Mouse (Mus musculus) midbrain, embryonic 14.5 days (tissue): Measurements from ENCODE around the gene Borcs7. TPM values are rescaled to one million over a fixed set of nuclear protein-coding genes. Genes with fewer than 3 reads are reported as not detected.
A peak's percentile ranks its signal among the peaks of the same experiment; 100 is the strongest.

Experiments used
- ATAC-seq: fragments of 200-750 bp; cut with Nextera tagmentation; 2 replicates; pipeline ENCODE4 v1.8.0; 2017; ENCODE audit warnings: moderate number of reproducible peaks, moderate library complexity; ENCODE audit not compliant: low FRiP score, low TSS enrichment
- DNase-seq: peaks from one replicate; pipeline ENCODE4 v3.0.0-alpha.2; 2015
- H3K27ac ChIP-seq: fragments of 300-500 bp; sonication (generic); replicated peaks from 2 replicates; pipeline ENCODE4 v1.5.1; 2014; ENCODE audit warnings: mild to moderate bottlenecking, low read depth, low read length, moderate library complexity
- H3K27me3 ChIP-seq: fragments of 300-500 bp; sonication (generic); 2 replicates; pipeline ENCODE4 v1.6.1; 2014; ENCODE audit warnings: low read length, control low read depth, mixed read lengths; ENCODE audit not compliant: control insufficient read depth, insufficient read depth
- H3K36me3 ChIP-seq: fragments of 300-500 bp; sonication (generic); 2 replicates; pipeline ENCODE4 v1.6.1; 2014; ENCODE audit warnings: low read length, control low read depth; ENCODE audit not compliant: control insufficient read depth, insufficient read depth
- H3K4me1 ChIP-seq: fragments of 300-500 bp; sonication (generic); 2 replicates; pipeline ENCODE4 v1.6.1; 2014; ENCODE audit warnings: mild to moderate bottlenecking, antibody characterized with exemption, low read length, control low read depth; ENCODE audit not compliant: control insufficient read depth, insufficient read depth
- H3K4me2 ChIP-seq: fragments of 300-500 bp; sonication (generic); 2 replicates; pipeline ENCODE4 v1.6.1; 2014; ENCODE audit warnings: mild to moderate bottlenecking, low read length, moderate library complexity
- H3K4me3 ChIP-seq: fragments of 300-500 bp; sonication (generic); replicated peaks from 2 replicates; pipeline ENCODE4 v1.5.1; 2014; ENCODE audit warnings: low read depth, low read length
- H3K9ac ChIP-seq: fragments of 300-500 bp; sonication (generic); replicated peaks from 2 replicates; pipeline ENCODE4 v1.6.1; 2014; ENCODE audit warnings: mild to moderate bottlenecking, low read length, moderate library complexity
- H3K9me3 ChIP-seq: fragments of 300-500 bp; sonication (generic); 2 replicates; pipeline ENCODE4 v1.6.1; 2016; ENCODE audit warnings: low read length, control low read depth, mixed read lengths; ENCODE audit not compliant: control insufficient read depth
- WGBS: fragments of 180-500 bp; shearing (Covaris S2); extraction: QIAGEN DNeasy Blood & Tissue Kit; methylation state at CpG from one replicate; pipeline ENCODE4 v1.1.7; 2014; 5-methylcytosine and 5-hydroxymethylcytosine counted together
- polyA plus RNA-seq: library from polyadenylated mRNA; unstranded; fragments of >200 nt; fragmentation: Nextera tagmentation; extraction: Ambion mirVana; gene quantifications from 2 replicates; pipeline ENCODE4 v1.2.1, GENCODE M21; 2014

Gene Borcs7
- polyA plus RNA-seq, 1 experiment from 2014 or later = 21.6 TPM

GRCm38 (mm10) chr19:46672766-46673418 lies 16.8 kb upstream of the Borcs7 start, which contains the start of gene Cyp17a1:
Gene Cyp17a1 (minus strand): TSS chr19:46673172.
- DNase-seq = no peak
- Histone ChIP-seq H3K27me3 (no peaks in the 10 kb centered on the region), H3K4me2 (no peak within 1 kb of the TSS), H3K27ac (no peak within 1 kb of the TSS), H3K9ac (no peak within 1 kb of the TSS), H3K9me3 (no peaks in the 10 kb centered on the region), H3K36me3 (no peaks in the 10 kb centered on the region), H3K4me3 (no peak within 1 kb of the TSS), H3K4me1 (no peaks in the 10 kb centered on the region)
- ATAC-seq = no peak
- WGBS = 63% methylated on average over 5 of the region's 5 CpGs

- Histone ChIP-seq H3K4me1 (no peaks in the 10 kb centered on the region), H3K27ac (no peak overlapping the region), H3K36me3 (no peaks in the 10 kb centered on the region), H3K9me3 (no peaks in the 10 kb centered on the region), H3K4me2 (no peak overlapping the region), H3K9ac (no peak overlapping the region), H3K27me3 (no peaks in the 10 kb centered on the region), H3K4me3 (no peak overlapping the region)
- DNase-seq (no peak), ATAC-seq (no peak)
- WGBS = 76% methylated on average over 3 of the region's 3 CpGs
Measured at GRCm38 (mm10) chr19:46675641-46676040, 14.1 kb upstream of the Borcs7 start.

- H3K4me1 ChIP-seq = no peaks in the 10 kb centered on the region
- H3K9me3 ChIP-seq = no peaks in the 10 kb centered on the region
- no peak overlapping the region for H3K27ac ChIP-seq
- WGBS = 73% methylated on average over 12 of the region's 12 CpGs
- no peak overlapping the region for H3K4me3 ChIP-seq
- H3K27me3 ChIP-seq = no peaks in the 10 kb centered on the region
- no peak for DNase-seq
- no peaks in the 10 kb centered on the region for H3K36me3 ChIP-seq
- no peak overlapping the region for H3K4me2 ChIP-seq
- H3K9ac ChIP-seq = no peak overlapping the region
- ATAC-seq = no peak
Measured at GRCm38 (mm10) chr19:46679720-46680383, 9.9 kb upstream of the Borcs7 start.

- Histone ChIP-seq H3K27ac (peak overlapping the region; percentile 84), H3K9me3 (no peaks in the 10 kb centered on the region), H3K36me3 (no peaks in the 10 kb centered on the region), H3K4me1 (peaks cover 10% of the 10 kb centered on the region), H3K27me3 (no peaks in the 10 kb centered on the region), H3K9ac (peak overlapping the region; percentile 80), H3K4me2 (peak overlapping the region; percentile 66), H3K4me3 (peak overlapping the region; percentile 72)
- WGBS = 71% methylated on average over 11 of the region's 11 CpGs
- peak; percentile 57; the same call in 1 of the 2 replicates for ATAC-seq
- DNase-seq = peak; percentile 34
Measured at GRCm38 (mm10) chr19:46690387-46690786, 681 bp downstream of the Borcs7 start.

- Histone ChIP-seq H3K4me3 (no peak overlapping the region), H3K9ac (no peak overlapping the region), H3K4me1 (peaks cover 10% of the 10 kb centered on the region), H3K9me3 (no peaks in the 10 kb centered on the region), H3K27ac (no peak overlapping the region), H3K36me3 (no peaks in the 10 kb centered on the region), H3K27me3 (no peaks in the 10 kb centered on the region), H3K4me2 (no peak overlapping the region; the same call in 1 of the 2 replicates)
- no peak for DNase-seq
- ATAC-seq = no peak
- 85% methylated on average over 2 of the region's 2 CpGs for WGBS
Measured at GRCm38 (mm10) chr19:46691078-46691477, 1.4 kb downstream of the Borcs7 start.

GRCm38 (mm10) chr19:46693146-46693545 lies 3.4 kb downstream of the Borcs7 start:
- ATAC-seq = no peak
- DNase-seq = no peak

GRCm38 (mm10) chr19:46696482-46696881 lies 6.8 kb downstream of the Borcs7 start:
- Histone ChIP-seq H3K4me2 (no peak overlapping the region), H3K27ac (no peak overlapping the region), H3K9me3 (no peaks in the 10 kb centered on the region), H3K27me3 (no peaks in the 10 kb centered on the region), H3K36me3 (peaks cover 2% of the 10 kb centered on the region; the same call in 1 of the 2 replicates), H3K4me3 (no peak overlapping the region), H3K4me1 (no peaks in the 10 kb centered on the region), H3K9ac (no peak overlapping the region)
- no peak for ATAC-seq
- 97% methylated on average over 8 of the region's 8 CpGs for WGBS
- no peak for DNase-seq

More at GRCm38 (mm10) chr19:46693146-46693545, 3.4 kb downstream of the Borcs7 start:
- H3K9ac ChIP-seq = no peak overlapping the region
- no peak overlapping the region for H3K4me2 ChIP-seq
- H3K4me3 ChIP-seq = no peak overlapping the region
- no peak overlapping the region for H3K27ac ChIP-seq
- whole genome bisulfite sequencing = 87% methylated on average over 4 of the region's 4 CpGs
- no peaks in the 10 kb centered on the region for H3K36me3 ChIP-seq
- peaks cover 10% of the 10 kb centered on the region for H3K4me1 ChIP-seq
- no peaks in the 10 kb centered on the region for H3K27me3 ChIP-seq
- no peaks in the 10 kb centered on the region for H3K9me3 ChIP-seq

GRCm38 (mm10) chr19:46696943-46697342 lies 7.2 kb downstream of the Borcs7 start:
- H3K4me2 ChIP-seq = no peak overlapping the region
- DNase-seq (no peak), ATAC-seq (no peak)
- no peak overlapping the region for H3K27ac ChIP-seq
- no peaks in the 10 kb centered on the region for H3K4me1 ChIP-seq
- H3K36me3 ChIP-seq = peaks cover 3% of the 10 kb centered on the region; the same call in 1 of the 2 replicates
- 95% methylated on average over 7 of the region's 7 CpGs for WGBS
- no peaks in the 10 kb centered on the region for H3K27me3 ChIP-seq
- H3K4me3 ChIP-seq = no peak overlapping the region
- no peak overlapping the region for H3K9ac ChIP-seq
- H3K9me3 ChIP-seq = no peaks in the 10 kb centered on the region
